Mouse (Mus musculus) ES-E14 (cell line): ENCODE measurements around the gene 1700018G05Rik.

ENCODE experiments used
- HCFC1 ChIP-seq: IDR thresholded peaks from 2 replicates; pipeline ENCODE4 v1.6.1; 2012; ENCODE audit warnings: low read length, inconsistent platforms, borderline replicate concordance; ENCODE audit not compliant: insufficient read depth
- MAFK ChIP-seq: IDR thresholded peaks from 2 replicates; pipeline ENCODE4 v1.6.1; 2014; ENCODE audit warnings: mild to moderate bottlenecking, low read depth, low read length, inconsistent platforms; ENCODE audit not compliant: insufficient read depth

- TF ChIP-seq HCFC1: no peak
- no peak for TF ChIP-seq MAFK
Measured at GRCm38 (mm10) chrX:102933571-102934394, 5.6 kb downstream of the 1700018G05Rik start.
